Mouse (Mus musculus) embryonic facial prominence, embryonic 10.5 days (tissue): ENCODE measurements around the gene Pde3a. TPM values are rescaled to one million over a fixed set of nuclear protein-coding genes. Genes with fewer than 3 reads are reported as not detected.

Experiments
- DNase-seq: peaks from one replicate; pipeline ENCODE4 v3.0.0-alpha.2; 2017; ENCODE audit warnings: low spot score
- H3K27ac ChIP-seq: fragments of 300-500 bp; sonication (generic); replicated peaks from 2 replicates; pipeline ENCODE4 v1.5.1; 2016; ENCODE audit warnings: mild to moderate bottlenecking
- H3K27me3 ChIP-seq: fragments of 300-500 bp; sonication (generic); replicated peaks from 2 replicates; pipeline ENCODE4 v1.6.1; 2016; ENCODE audit warnings: low read depth, mild to moderate bottlenecking; ENCODE audit not compliant: poor library complexity, severe bottlenecking
- H3K36me3 ChIP-seq: fragments of 300-500 bp; sonication (generic); replicated peaks from 2 replicates; pipeline ENCODE4 v1.6.1; 2016; ENCODE audit warnings: mild to moderate bottlenecking, moderate library complexity
- H3K4me1 ChIP-seq: fragments of 300-500 bp; sonication (generic); 2 replicates; pipeline ENCODE4 v1.6.1; 2016
- H3K4me3 ChIP-seq: fragments of 300-500 bp; sonication (generic); 2 replicates; pipeline ENCODE4 v1.5.1; 2016; ENCODE audit warnings: mild to moderate bottlenecking, moderate library complexity
- H3K9me3 ChIP-seq: fragments of 300-500 bp; sonication (generic); 2 replicates; pipeline ENCODE4 v1.6.1; 2016; ENCODE audit warnings: mild to moderate bottlenecking
- WGBS: fragments of 180-500 bp; shearing (Covaris S2); methylation state at CpG from one replicate; pipeline ENCODE4 v1.1.7; 2016; 5-methylcytosine and 5-hydroxymethylcytosine counted together
- polyA plus RNA-seq: library from polyadenylated mRNA; unstranded; fragments of >200 nt; fragmentation: Nextera tagmentation; extraction: Ambion mirVana; gene quantifications from 2 replicates; pipeline ENCODE4 v1.2.1, GENCODE M21; 2016

Pde3a gene
- polyA plus RNA-seq, 1 experiment from 2014 or later, result 2.0 TPM

GRCm38 (mm10) chr6:141494909-141495308, 245.8 kb downstream of the Pde3a start:
- H3K36me3 ChIP-seq, result no peaks in the 10 kb centered on the region; the same call in 1 of the 2 replicates
- no peak for DNase-seq
- no peak overlapping the region for H3K4me3 ChIP-seq
- WGBS, result 77% methylated on average over 4 of the region's 4 CpGs
- H3K9me3 ChIP-seq, result no peaks in the 10 kb centered on the region
- H3K4me1 ChIP-seq, result peaks cover 16% of the 10 kb centered on the region
- no peaks in the 10 kb centered on the region for H3K27me3 ChIP-seq
- H3K27ac ChIP-seq, result no peak overlapping the region

GRCm38 (mm10) chr6:141495634-141496418, 246.8 kb downstream of the Pde3a start:
- H3K4me1 ChIP-seq, result peaks cover 16% of the 10 kb centered on the region
- no peaks in the 10 kb centered on the region; the same call in 1 of the 2 replicates for H3K36me3 ChIP-seq
- peak; percentile 39 for DNase-seq
- H3K9me3 ChIP-seq, result no peaks in the 10 kb centered on the region
- H3K27ac ChIP-seq, result 0 out of 2 replicates have a peak overlapping the region, but pooled peaks have one; percentile 6
- 16% methylated on average over 13 of the region's 13 CpGs for WGBS
- H3K27me3 ChIP-seq, result no peaks in the 10 kb centered on the region
- H3K4me3 ChIP-seq, result 0 out of 2 replicates have a peak overlapping the region, but pooled peaks have one; percentile 21

- Histone ChIP-seq H3K36me3 (no peaks in the 10 kb centered on the region; the same call in 1 of the 2 replicates), H3K4me3 (no peak overlapping the region), H3K27me3 (no peaks in the 10 kb centered on the region), H3K4me1 (peaks cover 16% of the 10 kb centered on the region), H3K27ac (no peak overlapping the region), H3K9me3 (no peaks in the 10 kb centered on the region)
- DNase-seq, result no peak
Observed at GRCm38 (mm10) chr6:141499511-141499910, 250.4 kb downstream of the Pde3a start.

- H3K27ac ChIP-seq, result no peak overlapping the region
Observed at GRCm38 (mm10) chr6:141501171-141501570, 252.1 kb downstream of the Pde3a start.

GRCm38 (mm10) chr6:141522541-141522940, 273.5 kb downstream of the Pde3a start:
- 90% methylated on average over 2 of the region's 2 CpGs for whole genome bisulfite sequencing
- Histone ChIP-seq H3K36me3 (no peaks in the 10 kb centered on the region), H3K4me3 (no peak overlapping the region), H3K27me3 (no peaks in the 10 kb centered on the region), H3K9me3 (no peaks in the 10 kb centered on the region), H3K4me1 (no peaks in the 10 kb centered on the region), H3K27ac (no peak overlapping the region)
- no peak for DNase-seq

More at GRCm38 (mm10) chr6:141501171-141501570, 252.1 kb downstream of the Pde3a start:
- no peak for DNase-seq
- Histone ChIP-seq H3K4me3 (no peak overlapping the region), H3K27me3 (no peaks in the 10 kb centered on the region), H3K9me3 (no peaks in the 10 kb centered on the region), H3K4me1 (peaks cover 3% of the 10 kb centered on the region), H3K36me3 (no peaks in the 10 kb centered on the region; the same call in 1 of the 2 replicates)
- 87% methylated on average over 3 of the region's 3 CpGs for WGBS

GRCm38 (mm10) chr6:141523747-141524640, 274.9 kb downstream of the Pde3a start, which contains the start of gene Slco1c1:
Gene Slco1c1 (plus strand): TSS chr6:141524368.
- H3K27ac ChIP-seq, result no peak within 1 kb of the TSS
- H3K4me3 ChIP-seq, result no peak within 1 kb of the TSS
- 54% methylated on average over 2 of the region's 2 CpGs for WGBS
- H3K27me3 ChIP-seq, result no peaks in the 10 kb centered on the region
- H3K9me3 ChIP-seq, result no peaks in the 10 kb centered on the region
- H3K4me1 ChIP-seq, result no peaks in the 10 kb centered on the region
- DNase-seq, result no peak
- no peaks in the 10 kb centered on the region for H3K36me3 ChIP-seq

- no peaks in the 10 kb centered on the region for H3K36me3 ChIP-seq
Observed at GRCm38 (mm10) chr6:141525787-141526186, 276.7 kb downstream of the Pde3a start.

GRCm38 (mm10) chr6:141530865-141531264, 281.8 kb downstream of the Pde3a start:
- 73% methylated on average over 6 of the region's 6 CpGs for WGBS
- Histone ChIP-seq H3K27ac (no peak overlapping the region), H3K9me3 (no peaks in the 10 kb centered on the region), H3K27me3 (no peaks in the 10 kb centered on the region), H3K4me3 (no peak overlapping the region), H3K4me1 (peaks cover 5% of the 10 kb centered on the region; the same call in 1 of the 2 replicates), H3K36me3 (no peaks in the 10 kb centered on the region)
- DNase-seq, result no peak

More at GRCm38 (mm10) chr6:141525787-141526186, 276.7 kb downstream of the Pde3a start:
- 93% methylated on average over 1 of the region's 1 CpGs for WGBS
- H3K27me3 ChIP-seq, result no peaks in the 10 kb centered on the region
- no peak overlapping the region for H3K4me3 ChIP-seq
- DNase-seq, result no peak
- no peaks in the 10 kb centered on the region for H3K9me3 ChIP-seq
- peaks cover 3% of the 10 kb centered on the region; the same call in 1 of the 2 replicates for H3K4me1 ChIP-seq
- H3K27ac ChIP-seq, result no peak overlapping the region

- no peaks in the 10 kb centered on the region for H3K9me3 ChIP-seq
- peak; percentile 39 for DNase-seq
- no peak overlapping the region; the same call in 1 of the 2 replicates for H3K27ac ChIP-seq
- no peaks in the 10 kb centered on the region for H3K36me3 ChIP-seq
- no peak overlapping the region for H3K4me3 ChIP-seq
- H3K27me3 ChIP-seq, result no peaks in the 10 kb centered on the region
- 35% methylated on average over 3 of the region's 3 CpGs for WGBS
- H3K4me1 ChIP-seq, result peaks cover 16% of the 10 kb centered on the region
Observed at GRCm38 (mm10) chr6:141537298-141537697, 288.2 kb downstream of the Pde3a start.

GRCm38 (mm10) chr6:141541136-141541535, 292.1 kb downstream of the Pde3a start:
- H3K4me1 ChIP-seq, result peaks cover 29% of the 10 kb centered on the region
- no peaks in the 10 kb centered on the region for H3K27me3 ChIP-seq
- no peak for DNase-seq
- WGBS, result 87% methylated on average over 1 of the region's 1 CpGs
- H3K27ac ChIP-seq, result no peak overlapping the region
- no peak overlapping the region for H3K4me3 ChIP-seq
- no peaks in the 10 kb centered on the region for H3K9me3 ChIP-seq
- no peaks in the 10 kb centered on the region for H3K36me3 ChIP-seq

GRCm38 (mm10) chr6:141543344-141543743, 294.3 kb downstream of the Pde3a start:
- WGBS, result 73% methylated on average over 7 of the region's 7 CpGs
- DNase-seq, result peak; percentile 19
- H3K36me3 ChIP-seq, result no peaks in the 10 kb centered on the region
- H3K4me1 ChIP-seq, result peaks cover 18% of the 10 kb centered on the region
- H3K9me3 ChIP-seq, result no peaks in the 10 kb centered on the region
- no peaks in the 10 kb centered on the region for H3K27me3 ChIP-seq
- H3K4me3 ChIP-seq, result no peak overlapping the region
- H3K27ac ChIP-seq, result no peak overlapping the region
